Mouse (Mus musculus) lung, postnatal 0 days (tissue): ENCODE measurements around the gene Tagln3. TPM values are rescaled to one million over a fixed set of nuclear protein-coding genes. Genes with fewer than 3 reads are reported as not detected.

Experiments used
- ATAC-seq: fragments of 200-750 bp; cut with Nextera tagmentation; 2 replicates; pipeline ENCODE4 v1.8.0; 2017; ENCODE audit warnings: moderate library complexity
- DNase-seq: peaks from one replicate; pipeline ENCODE4 v3.0.0-alpha.2; 2016; ENCODE audit warnings: low spot score
- H3K27ac ChIP-seq: fragments of 300-500 bp; sonication (generic); 2 replicates; pipeline ENCODE4 v1.5.1; 2014; ENCODE audit warnings: antibody characterized with exemption, mild to moderate bottlenecking, low read length, mixed read lengths
- H3K27me3 ChIP-seq: fragments of 300-500 bp; sonication (generic); replicated peaks from 2 replicates; pipeline ENCODE4 v1.6.1; 2014; ENCODE audit warnings: low read length, mixed read lengths; ENCODE audit not compliant: insufficient read depth
- H3K36me3 ChIP-seq: fragments of 300-500 bp; sonication (generic); 2 replicates; pipeline ENCODE4 v1.6.1; 2014; ENCODE audit warnings: low read length, mixed read lengths; ENCODE audit not compliant: insufficient read depth
- H3K4me1 ChIP-seq: fragments of 300-500 bp; sonication (generic); 2 replicates; pipeline ENCODE4 v1.6.1; 2014; ENCODE audit warnings: antibody characterized with exemption, low read depth, low read length, mixed read lengths; ENCODE audit not compliant: insufficient read depth
- H3K4me2 ChIP-seq: fragments of 300-500 bp; sonication (generic); replicated peaks from 2 replicates; pipeline ENCODE4 v1.6.1; 2014; ENCODE audit warnings: low read depth, mild to moderate bottlenecking, low read length, moderate library complexity, mixed read lengths
- H3K4me3 ChIP-seq: fragments of 300-500 bp; sonication (generic); 2 replicates; pipeline ENCODE4 v1.5.1; 2014; ENCODE audit warnings: low read depth, low read length
- H3K9ac ChIP-seq: fragments of 300-500 bp; sonication (generic); replicated peaks from 2 replicates; pipeline ENCODE4 v1.6.1; 2014; ENCODE audit warnings: low read depth, mild to moderate bottlenecking
- H3K9me3 ChIP-seq: fragments of 300-500 bp; sonication (generic); 2 replicates; pipeline ENCODE4 v1.6.1; 2016; ENCODE audit warnings: low read length, mixed read lengths
- CTCF ChIP-seq: IDR thresholded peaks from 2 replicates; pipeline ENCODE4 v1.5.1; 2016; ENCODE audit warnings: antibody characterized with exemption, mild to moderate bottlenecking
- EP300 ChIP-seq: IDR thresholded peaks from 2 replicates; pipeline ENCODE4 v1.6.1; 2016; ENCODE audit warnings: antibody characterized with exemption, mild to moderate bottlenecking, control low read depth
- WGBS: fragments of 180-500 bp; shearing (Covaris S2); extraction: QIAGEN DNeasy Blood & Tissue Kit; methylation state at CpG from one replicate; pipeline ENCODE4 v1.1.7; 2014; 5-methylcytosine and 5-hydroxymethylcytosine counted together
- polyA plus RNA-seq: library from polyadenylated mRNA; unstranded; fragments of >200 nt; fragmentation: Nextera tagmentation; extraction: Ambion mirVana; gene quantifications from 2 replicates; pipeline ENCODE4 v1.2.1, GENCODE M21; 2015

The Tagln3 gene
- polyA plus RNA-seq, 1 experiment from 2014 or later: 0.53 TPM

GRCm38 (mm10) chr16:45762859-45763505, 38.6 kb upstream of the Tagln3 start:
- no peak overlapping the region for H3K9ac ChIP-seq
- H3K36me3 ChIP-seq: peaks cover 34% of the 10 kb centered on the region; the same call in 1 of the 2 replicates
- H3K27me3 ChIP-seq: no peaks in the 10 kb centered on the region
- peak; percentile 89 for ATAC-seq
- H3K27ac ChIP-seq: peak overlapping the region; percentile 43; the same call in 1 of the 2 replicates
- DNase-seq: peak; percentile 81
- no peak overlapping the region for H3K4me2 ChIP-seq
- H3K4me3 ChIP-seq: no peak overlapping the region
- TF ChIP-seq EP300 (peak; percentile 81), CTCF (no peak)
- 44% methylated on average over 13 of the region's 13 CpGs for WGBS
- H3K9me3 ChIP-seq: no peaks in the 10 kb centered on the region
- H3K4me1 ChIP-seq: 0 out of 2 replicates have a peak, but pooled peaks cover under 1% of the 10 kb centered on the region

- Histone ChIP-seq H3K4me1 (0 out of 2 replicates have a peak, but pooled peaks cover 3% of the 10 kb centered on the region), H3K4me2 (no peak overlapping the region), H3K9ac (no peak overlapping the region), H3K27ac (no peak overlapping the region), H3K27me3 (no peaks in the 10 kb centered on the region), H3K4me3 (no peak overlapping the region), H3K9me3 (no peaks in the 10 kb centered on the region), H3K36me3 (peaks cover 30% of the 10 kb centered on the region; the same call in 1 of the 2 replicates)
- WGBS: 58% methylated on average over 1 of the region's 1 CpGs
- ATAC-seq: no peak
- DNase-seq: no peak
- TF ChIP-seq EP300: no peak
- TF ChIP-seq CTCF: peak; percentile 52
These were observed 37.0 kb upstream of the Tagln3 start for GRCm38 (mm10) chr16:45761425-45761824.

GRCm38 (mm10) chr16:45758726-45759269, 34.4 kb upstream of the Tagln3 start:
- Histone ChIP-seq H3K9me3 (no peaks in the 10 kb centered on the region), H3K4me1 (0 out of 2 replicates have a peak, but pooled peaks cover 3% of the 10 kb centered on the region), H3K4me3 (no peak overlapping the region), H3K9ac (no peak overlapping the region), H3K27me3 (no peaks in the 10 kb centered on the region), H3K27ac (0 out of 2 replicates have a peak overlapping the region, but pooled peaks have one; percentile 26), H3K4me2 (no peak overlapping the region), H3K36me3 (peaks cover 23% of the 10 kb centered on the region; the same call in 1 of the 2 replicates)
- no peak for ATAC-seq
- TF ChIP-seq CTCF: no peak
- no peak for TF ChIP-seq EP300
- WGBS: 79% methylated on average over 9 of the region's 9 CpGs
- DNase-seq: no peak

- TF ChIP-seq CTCF: no peak
- TF ChIP-seq EP300: peak; percentile 91
- ATAC-seq: peak; percentile 89
- Histone ChIP-seq H3K4me2 (no peak overlapping the region), H3K9ac (no peak overlapping the region), H3K4me1 (0 out of 2 replicates have a peak, but pooled peaks cover 3% of the 10 kb centered on the region), H3K9me3 (no peaks in the 10 kb centered on the region), H3K27me3 (no peaks in the 10 kb centered on the region), H3K4me3 (no peak overlapping the region), H3K27ac (peak overlapping the region; percentile 83), H3K36me3 (peaks cover 21% of the 10 kb centered on the region; the same call in 1 of the 2 replicates)
- peak; percentile 70 for DNase-seq
- WGBS: 59% methylated on average over 12 of the region's 12 CpGs
These were observed 33.1 kb upstream of the Tagln3 start for GRCm38 (mm10) chr16:45757421-45758078.

- Histone ChIP-seq H3K9me3 (no peaks in the 10 kb centered on the region), H3K9ac (no peak overlapping the region), H3K36me3 (peaks cover 23% of the 10 kb centered on the region; the same call in 1 of the 2 replicates), H3K27me3 (no peaks in the 10 kb centered on the region), H3K4me2 (no peak overlapping the region), H3K27ac (no peak overlapping the region), H3K4me3 (no peak overlapping the region), H3K4me1 (0 out of 2 replicates have a peak, but pooled peaks cover 3% of the 10 kb centered on the region)
- peak; percentile 77 for ATAC-seq
- peak; percentile 82 for DNase-seq
- TF ChIP-seq CTCF: peak; percentile 78
- TF ChIP-seq EP300: no peak
- WGBS: 27% methylated on average over 9 of the region's 9 CpGs
These were observed 32.4 kb upstream of the Tagln3 start for GRCm38 (mm10) chr16:45756855-45757254.

- Histone ChIP-seq H3K4me2 (no peak overlapping the region), H3K9ac (no peak overlapping the region), H3K36me3 (peaks cover 5% of the 10 kb centered on the region; the same call in 1 of the 2 replicates), H3K9me3 (no peaks in the 10 kb centered on the region), H3K4me3 (no peak overlapping the region), H3K4me1 (no peaks in the 10 kb centered on the region), H3K27ac (no peak overlapping the region), H3K27me3 (no peaks in the 10 kb centered on the region)
- 48% methylated on average over 4 of the region's 4 CpGs for WGBS
- TF ChIP-seq CTCF: 0 out of 2 replicates have a peak, but pooled peaks have one; percentile 11
- TF ChIP-seq EP300: no peak
- DNase-seq: no peak
- no peak for ATAC-seq
These were observed 19.3 kb upstream of the Tagln3 start for GRCm38 (mm10) chr16:45743591-45744144.
